Mouse (Mus musculus): ENCODE data around the gene Spic. TPM values are rescaled to one million over a fixed set of nuclear protein-coding genes. Genes with fewer than 3 reads are reported as not detected.
"Not testable (repeated sequence)": the region's sequence is repeated elsewhere in the genome, so short reads cannot be mapped to it uniquely, and the experiment has no call there.

Gene Spic
- polyA plus RNA-seq, 1 experiment from 2014 or later: not detected

GRCm38 (mm10) chr10:88672825-88673224 is 12.0 kb downstream of the Spic start:
- Histone ChIP-seq H3K4me3 (ENCODE audit: low read depth, low read length) (no peak overlapping the region), H3K9me3 (replicated peaks; ENCODE audit: control insufficient read depth, low read length) (no peaks in the 10 kb centered on the region), H3K36me3 (replicated peaks; ENCODE audit: control insufficient read depth, insufficient read depth, low read depth, low read length) (no peaks in the 10 kb centered on the region), H3K4me1 (ENCODE audit: control insufficient read depth, insufficient read depth, low read length) (no peaks in the 10 kb centered on the region), H3K27ac (replicated peaks; ENCODE audit: low read depth, low read length) (no peak overlapping the region), H3K9ac (replicated peaks; ENCODE audit: low read length) (no peak overlapping the region), H3K27me3 (ENCODE audit: control insufficient read depth, insufficient read depth, low read length) (no peaks in the 10 kb centered on the region), H3K4me2 (ENCODE audit: low read depth, low read length) (no peak overlapping the region)
- DNase-seq (ENCODE audit: low spot score): no peak
- WGBS: 85% methylated on average over 7 of the region's 7 CpGs
- ATAC-seq (replicated peaks; ENCODE audit: insufficient number of reproducible peaks, low FRiP score, low TSS enrichment, low read depth): no peak

- Histone ChIP-seq H3K4me1 (ENCODE audit: control insufficient read depth, insufficient read depth, low read length) (no peaks in the 10 kb centered on the region), H3K27me3 (ENCODE audit: control insufficient read depth, insufficient read depth, low read length) (no peaks in the 10 kb centered on the region), H3K9me3 (replicated peaks; ENCODE audit: control insufficient read depth, low read length) (no peaks in the 10 kb centered on the region), H3K36me3 (replicated peaks; ENCODE audit: control insufficient read depth, insufficient read depth, low read depth, low read length) (no peaks in the 10 kb centered on the region), H3K4me3 (ENCODE audit: low read depth, low read length) (no peak overlapping the region), H3K4me2 (ENCODE audit: low read depth, low read length) (no peak overlapping the region), H3K27ac (replicated peaks; ENCODE audit: low read depth, low read length) (no peak overlapping the region), H3K9ac (replicated peaks; ENCODE audit: low read length) (no peak overlapping the region)
- ATAC-seq (replicated peaks; ENCODE audit: insufficient number of reproducible peaks, low FRiP score, low TSS enrichment, low read depth) (no peak), DNase-seq (ENCODE audit: low spot score) (no peak)
- WGBS: 91% methylated on average over 6 of the region's 6 CpGs
Observed at GRCm38 (mm10) chr10:88672123-88672522, 12.7 kb downstream of the Spic start.

- Histone ChIP-seq H3K9me3 (replicated peaks; ENCODE audit: control insufficient read depth, low read length) (no peaks in the 10 kb centered on the region), H3K9ac (replicated peaks; ENCODE audit: low read length) (no peak overlapping the region), H3K4me3 (ENCODE audit: low read depth, low read length) (no peak overlapping the region), H3K27me3 (ENCODE audit: control insufficient read depth, insufficient read depth, low read length) (no peaks in the 10 kb centered on the region), H3K27ac (replicated peaks; ENCODE audit: low read depth, low read length) (no peak overlapping the region), H3K4me2 (ENCODE audit: low read depth, low read length) (no peak overlapping the region), H3K36me3 (replicated peaks; ENCODE audit: control insufficient read depth, insufficient read depth, low read depth, low read length) (no peaks in the 10 kb centered on the region), H3K4me1 (ENCODE audit: control insufficient read depth, insufficient read depth, low read length) (no peaks in the 10 kb centered on the region)
- ATAC-seq (replicated peaks; ENCODE audit: insufficient number of reproducible peaks, low FRiP score, low TSS enrichment, low read depth): no peak
- 52% methylated on average over 1 of the region's 1 CpGs for WGBS
- no peak for DNase-seq (ENCODE audit: low spot score)
Observed at GRCm38 (mm10) chr10:88669719-88670118, 15.1 kb downstream of the Spic start.

- H3K36me3 ChIP-seq (replicated peaks; ENCODE audit: control insufficient read depth, insufficient read depth, low read depth, low read length); DNase-seq (ENCODE audit: low spot score); H3K4me2 ChIP-seq (ENCODE audit: low read depth, low read length); H3K27me3 ChIP-seq (ENCODE audit: control insufficient read depth, insufficient read depth, low read length); H3K4me1 ChIP-seq (ENCODE audit: control insufficient read depth, insufficient read depth, low read length); H3K27ac ChIP-seq (replicated peaks; ENCODE audit: low read depth, low read length); H3K9ac ChIP-seq (replicated peaks; ENCODE audit: low read length); H3K4me3 ChIP-seq (ENCODE audit: low read depth, low read length); ATAC-seq (replicated peaks; ENCODE audit: insufficient number of reproducible peaks, low FRiP score, low TSS enrichment, low read depth); H3K9me3 ChIP-seq (replicated peaks; ENCODE audit: control insufficient read depth, low read length): not testable (repeated sequence)
Observed at GRCm38 (mm10) chr10:88663856-88664255, 21.0 kb downstream of the Spic start.

- H3K4me2 ChIP-seq (ENCODE audit: low read depth, low read length): no peak overlapping the region
- H3K4me1 ChIP-seq (ENCODE audit: control insufficient read depth, insufficient read depth, low read length): no peaks in the 10 kb centered on the region
- H3K36me3 ChIP-seq (replicated peaks; ENCODE audit: control insufficient read depth, insufficient read depth, low read depth, low read length): no peaks in the 10 kb centered on the region
- no peaks in the 10 kb centered on the region for H3K9me3 ChIP-seq (replicated peaks; ENCODE audit: control insufficient read depth, low read length)
- DNase-seq (ENCODE audit: low spot score) (no peak), ATAC-seq (replicated peaks; ENCODE audit: insufficient number of reproducible peaks, low FRiP score, low TSS enrichment, low read depth) (no peak)
- no peak overlapping the region for H3K9ac ChIP-seq (replicated peaks; ENCODE audit: low read length)
- H3K27ac ChIP-seq (replicated peaks; ENCODE audit: low read depth, low read length): no peak overlapping the region
- WGBS: 88% methylated on average over 4 of the region's 4 CpGs
- no peaks in the 10 kb centered on the region for H3K27me3 ChIP-seq (ENCODE audit: control insufficient read depth, insufficient read depth, low read length)
- H3K4me3 ChIP-seq (ENCODE audit: low read depth, low read length): no peak overlapping the region
Observed at GRCm38 (mm10) chr10:88658918-88659317, 25.9 kb downstream of the Spic start.

- whole genome bisulfite sequencing: 76% methylated on average over 5 of the region's 5 CpGs
- no peak overlapping the region for H3K4me2 ChIP-seq (ENCODE audit: low read depth, low read length)
- H3K27ac ChIP-seq (replicated peaks; ENCODE audit: low read depth, low read length): no peak overlapping the region
- H3K36me3 ChIP-seq (replicated peaks; ENCODE audit: control insufficient read depth, insufficient read depth, low read depth, low read length): no peaks in the 10 kb centered on the region
- no peak for ATAC-seq (replicated peaks; ENCODE audit: insufficient number of reproducible peaks, low FRiP score, low TSS enrichment, low read depth)
- no peak overlapping the region for H3K9ac ChIP-seq (replicated peaks; ENCODE audit: low read length)
- no peaks in the 10 kb centered on the region for H3K9me3 ChIP-seq (replicated peaks; ENCODE audit: control insufficient read depth, low read length)
- DNase-seq (ENCODE audit: low spot score): no peak
- H3K4me3 ChIP-seq (ENCODE audit: low read depth, low read length): no peak overlapping the region
- H3K4me1 ChIP-seq (ENCODE audit: control insufficient read depth, insufficient read depth, low read length): no peaks in the 10 kb centered on the region
- H3K27me3 ChIP-seq (ENCODE audit: control insufficient read depth, insufficient read depth, low read length): no peaks in the 10 kb centered on the region
Observed at GRCm38 (mm10) chr10:88645448-88645847, 39.4 kb downstream of the Spic start.

GRCm38 (mm10) chr10:88631330-88631953 is 53.4 kb downstream of the Spic start:
- Histone ChIP-seq H3K9ac (replicated peaks; ENCODE audit: low read length) (no peak overlapping the region), H3K4me1 (ENCODE audit: control insufficient read depth, insufficient read depth, low read length) (no peaks in the 10 kb centered on the region), H3K27ac (replicated peaks; ENCODE audit: low read depth, low read length) (no peak overlapping the region), H3K9me3 (replicated peaks; ENCODE audit: control insufficient read depth, low read length) (no peaks in the 10 kb centered on the region), H3K36me3 (replicated peaks; ENCODE audit: control insufficient read depth, insufficient read depth, low read depth, low read length) (no peaks in the 10 kb centered on the region), H3K4me2 (ENCODE audit: low read depth, low read length) (no peak overlapping the region), H3K4me3 (ENCODE audit: low read depth, low read length) (no peak overlapping the region), H3K27me3 (ENCODE audit: control insufficient read depth, insufficient read depth, low read length) (no peaks in the 10 kb centered on the region)
- DNase-seq (ENCODE audit: low spot score): peak; percentile 13
- WGBS: 76% methylated on average over 10 of the region's 10 CpGs
- no peak for ATAC-seq (replicated peaks; ENCODE audit: insufficient number of reproducible peaks, low FRiP score, low TSS enrichment, low read depth)

GRCm38 (mm10) chr10:88630663-88631329 is 54.0 kb downstream of the Spic start:
- Histone ChIP-seq H3K4me3 (ENCODE audit: low read depth, low read length) (no peak overlapping the region), H3K4me2 (ENCODE audit: low read depth, low read length) (no peak overlapping the region), H3K9me3 (replicated peaks; ENCODE audit: control insufficient read depth, low read length) (no peaks in the 10 kb centered on the region), H3K27me3 (ENCODE audit: control insufficient read depth, insufficient read depth, low read length) (no peaks in the 10 kb centered on the region), H3K36me3 (replicated peaks; ENCODE audit: control insufficient read depth, insufficient read depth, low read depth, low read length) (no peaks in the 10 kb centered on the region), H3K27ac (replicated peaks; ENCODE audit: low read depth, low read length) (no peak overlapping the region), H3K4me1 (ENCODE audit: control insufficient read depth, insufficient read depth, low read length) (no peaks in the 10 kb centered on the region), H3K9ac (replicated peaks; ENCODE audit: low read length) (no peak overlapping the region)
- no peak for ATAC-seq (replicated peaks; ENCODE audit: insufficient number of reproducible peaks, low FRiP score, low TSS enrichment, low read depth)
- no peak for DNase-seq (ENCODE audit: low spot score)
- WGBS: 85% methylated on average over 2 of the region's 2 CpGs

Data from embryonic facial prominence, embryonic 11.5 days (tissue).